Mouse (Mus musculus) intestine, postnatal 0 days (tissue): ENCODE data around the gene Terf2. TPM values are rescaled to one million over a fixed set of nuclear protein-coding genes. Genes with fewer than 3 reads are reported as not detected.
"Not testable (repeated sequence)": the region's sequence is repeated elsewhere in the genome, so short reads cannot be mapped to it uniquely, and the experiment has no call there.

Experiments
- ATAC-seq: fragments of 200-750 bp; cut with Nextera tagmentation; 2 replicates; pipeline ENCODE4 v1.8.0; 2017; ENCODE audit warnings: mild to moderate bottlenecking, moderate TSS enrichment, moderate library complexity
- H3K27ac ChIP-seq: fragments of 300-500 bp; sonication (generic); 2 replicates; pipeline ENCODE4 v1.5.1; 2014; ENCODE audit warnings: mild to moderate bottlenecking, low read depth, low read length, moderate library complexity
- H3K27me3 ChIP-seq: fragments of 300-500 bp; sonication (generic); replicated peaks from 2 replicates; pipeline ENCODE4 v1.6.1; 2014; ENCODE audit warnings: low read length, mixed read lengths; ENCODE audit not compliant: control insufficient read depth, insufficient read depth
- H3K36me3 ChIP-seq: fragments of 300-500 bp; sonication (generic); 2 replicates; pipeline ENCODE4 v1.6.1; 2014; ENCODE audit warnings: mild to moderate bottlenecking, moderate library complexity; ENCODE audit not compliant: control insufficient read depth, insufficient read depth
- H3K4me1 ChIP-seq: fragments of 300-500 bp; sonication (generic); replicated peaks from 2 replicates; pipeline ENCODE4 v1.6.1; 2014; ENCODE audit warnings: antibody characterized with exemption, low read length, mixed read lengths; ENCODE audit not compliant: control insufficient read depth, insufficient read depth
- H3K4me2 ChIP-seq: fragments of 300-500 bp; sonication (generic); replicated peaks from 2 replicates; pipeline ENCODE4 v1.6.1; 2014; ENCODE audit warnings: low read depth, mild to moderate bottlenecking, moderate library complexity
- H3K4me3 ChIP-seq: fragments of 300-500 bp; sonication (generic); 2 replicates; pipeline ENCODE4 v1.5.1; 2014; ENCODE audit warnings: low read depth, low read length
- H3K9ac ChIP-seq: fragments of 300-500 bp; sonication (generic); 2 replicates; pipeline ENCODE4 v1.6.1; 2014; ENCODE audit warnings: mild to moderate bottlenecking, low read depth, low read length
- H3K9me3 ChIP-seq: fragments of 300-500 bp; sonication (generic); 2 replicates; pipeline ENCODE4 v1.6.1; 2016; ENCODE audit warnings: mixed run types; ENCODE audit not compliant: control insufficient read depth
- CTCF ChIP-seq: sonication (generic); IDR thresholded peaks from 2 replicates; pipeline ENCODE4 v1.5.1; 2016; ENCODE audit warnings: low read depth, mild to moderate bottlenecking, control low read depth, antibody characterized with exemption, moderate library complexity
- whole genome bisulfite sequencing: fragments of 180-500 bp; shearing (Covaris S2); extraction: QIAGEN DNeasy Blood & Tissue Kit; methylation state at CpG from one replicate; pipeline ENCODE4 v1.1.7; 2014; 5-methylcytosine and 5-hydroxymethylcytosine counted together
- polyA plus RNA-seq: library from polyadenylated mRNA; unstranded; fragments of >200 nt; fragmentation: Nextera tagmentation; extraction: Ambion mirVana; gene quantifications from 2 replicates; pipeline ENCODE4 v1.2.1, GENCODE M21; 2015

Gene Terf2
- polyA plus RNA-seq, 1 experiment from 2014 or later, result 11.2 TPM

- 87% methylated on average over 3 of the region's 3 CpGs for WGBS
- TF ChIP-seq CTCF, result no peak
Measured at GRCm38 (mm10) chr8:107035641-107036040, 60.7 kb downstream of the Terf2 start.

GRCm38 (mm10) chr8:107033609-107034008 is 62.7 kb downstream of the Terf2 start:
- not testable (repeated sequence) for H3K9me3 ChIP-seq, H3K27ac ChIP-seq, ATAC-seq, H3K27me3 ChIP-seq, H3K4me3 ChIP-seq, H3K9ac ChIP-seq, H3K4me1 ChIP-seq, H3K4me2 ChIP-seq
- peaks cover 11% of the 10 kb centered on the region for H3K36me3 ChIP-seq
- WGBS, result 87% methylated on average over 2 of the region's 2 CpGs

More at GRCm38 (mm10) chr8:107035641-107036040, 60.7 kb downstream of the Terf2 start:
- Histone ChIP-seq H3K9me3 (no peaks in the 10 kb centered on the region), H3K27me3 (no peaks in the 10 kb centered on the region), H3K9ac (no peak overlapping the region), H3K36me3 (peaks cover 31% of the 10 kb centered on the region), H3K4me2 (no peak overlapping the region), H3K4me1 (0 out of 2 replicates have a peak, but pooled peaks cover 7% of the 10 kb centered on the region), H3K4me3 (no peak overlapping the region), H3K27ac (no peak overlapping the region)
- ATAC-seq, result no peak

GRCm38 (mm10) chr8:107031577-107032090 is 64.7 kb downstream of the Terf2 start:
- Histone ChIP-seq H3K4me3 (peak overlapping the region; percentile 97), H3K36me3 (peaks cover 2% of the 10 kb centered on the region; the same call in 1 of the 2 replicates), H3K4me2 (peak overlapping the region; percentile 91), H3K27me3 (no peaks in the 10 kb centered on the region), H3K9me3 (no peaks in the 10 kb centered on the region), H3K9ac (peak overlapping the region; percentile 93), H3K4me1 (0 out of 2 replicates have a peak, but pooled peaks cover 7% of the 10 kb centered on the region), H3K27ac (peak overlapping the region; percentile 87)
- TF ChIP-seq CTCF, result no peak
- WGBS, result 1% methylated on average over 36 of the region's 40 CpGs
- ATAC-seq, result no peak; the same call in 1 of the 2 replicates

- Histone ChIP-seq H3K27ac (peak within 1 kb of the TSS; percentile 87), H3K9me3 (no peaks in the 10 kb centered on the region), H3K4me1 (0 out of 2 replicates have a peak, but pooled peaks cover 7% of the 10 kb centered on the region), H3K27me3 (no peaks in the 10 kb centered on the region), H3K4me3 (peak within 1 kb of the TSS; percentile 97), H3K4me2 (peak within 1 kb of the TSS; percentile 91), H3K9ac (peak within 1 kb of the TSS; percentile 93), H3K36me3 (no peaks in the 10 kb centered on the region)
- 4% methylated on average over 64 of the region's 66 CpGs for WGBS
- TF ChIP-seq CTCF, result peak; percentile 94
- peak; percentile 92 for ATAC-seq
Measured at GRCm38 (mm10) chr8:107030650-107031576, 65.4 kb downstream of the Terf2 start, which contains the start of gene Vps4a. Gene Vps4a, plus strand, starts transcription at chr8:107031222.

GRCm38 (mm10) chr8:107030058-107030457 is 66.3 kb downstream of the Terf2 start:
- 63% methylated on average over 5 of the region's 5 CpGs for WGBS

GRCm38 (mm10) chr8:107029310-107029709 is 67.0 kb downstream of the Terf2 start:
- Histone ChIP-seq H3K27ac (no peak overlapping the region), H3K4me2 (no peak overlapping the region), H3K36me3 (no peaks in the 10 kb centered on the region), H3K27me3 (no peaks in the 10 kb centered on the region), H3K4me1 (0 out of 2 replicates have a peak, but pooled peaks cover 7% of the 10 kb centered on the region), H3K9ac (no peak overlapping the region), H3K9me3 (no peaks in the 10 kb centered on the region), H3K4me3 (no peak overlapping the region)
- no peak for ATAC-seq
- TF ChIP-seq CTCF, result no peak
- WGBS, result 73% methylated on average over 3 of the region's 3 CpGs

More at GRCm38 (mm10) chr8:107030058-107030457, 66.3 kb downstream of the Terf2 start:
- ATAC-seq, result no peak
- no peak overlapping the region for H3K4me2 ChIP-seq
- H3K4me3 ChIP-seq, result no peak overlapping the region
- 0 out of 2 replicates have a peak, but pooled peaks cover 7% of the 10 kb centered on the region for H3K4me1 ChIP-seq
- H3K27ac ChIP-seq, result no peak overlapping the region
- H3K9me3 ChIP-seq, result no peaks in the 10 kb centered on the region
- H3K27me3 ChIP-seq, result no peaks in the 10 kb centered on the region
- H3K36me3 ChIP-seq, result no peaks in the 10 kb centered on the region
- no peak for TF ChIP-seq CTCF
- no peak overlapping the region for H3K9ac ChIP-seq
